Mouse (Mus musculus): ENCODE measurements at regions not wholly inside any gene's neighbourhood (a gene's known extent, or its start where the extent isn't known, plus 50 kb on each side); places are given as distances from the start of the nearest gene placed in this dataset.
"Not testable (repeated sequence)": the region's sequence is repeated elsewhere in the genome, so short reads cannot be mapped to it uniquely, and the experiment has no call there.

DNA sequence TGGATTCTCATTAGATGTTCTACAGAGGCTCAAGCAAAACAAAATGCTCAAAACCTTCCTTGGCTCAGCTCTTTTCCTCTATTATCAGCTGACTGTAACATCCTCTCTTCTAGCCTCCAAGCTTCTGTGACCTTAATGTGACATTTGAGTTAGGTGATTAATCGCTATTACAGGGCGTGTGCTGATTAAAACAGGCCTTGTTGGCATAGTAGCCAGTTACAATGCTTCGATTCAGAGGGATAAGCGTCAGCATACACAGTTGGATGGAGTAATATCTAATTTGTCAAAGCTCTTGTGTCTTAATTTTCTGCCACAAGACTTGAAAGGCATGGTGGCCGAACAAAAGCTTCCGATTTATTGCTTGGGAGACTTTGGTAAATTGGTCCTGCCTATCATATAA lies 378.2 kb downstream of the Fbxo8 start:
- DNase-seq (ENCODE audit: low read depth), result no peak

GRCm38 (mm10) chr8:56932421-56932820 lies 381.5 kb downstream of the Fbxo8 start:
- no peak for DNase-seq (ENCODE audit: low read depth)

DNA sequence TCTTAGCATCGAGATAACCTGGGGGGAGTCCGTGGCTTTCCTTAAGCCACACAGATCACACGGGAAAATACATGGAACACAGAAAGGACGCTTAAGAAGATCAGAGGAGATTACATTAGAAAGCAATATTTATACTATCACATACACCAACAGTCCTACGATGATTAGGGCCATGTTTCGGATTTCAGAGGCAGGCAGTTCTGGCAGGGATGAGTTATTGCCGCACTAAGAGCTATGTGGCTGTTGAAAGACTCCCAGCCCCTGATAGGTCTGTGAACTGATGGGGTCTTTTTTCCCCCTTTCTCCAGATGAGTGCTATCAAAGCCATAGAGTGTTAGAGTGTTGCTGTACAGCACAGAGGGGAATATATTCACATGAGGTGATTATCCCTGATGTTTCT lies 358.6 kb upstream of the Hand2 start:
- no peak for DNase-seq (ENCODE audit: low read depth)

DNA sequence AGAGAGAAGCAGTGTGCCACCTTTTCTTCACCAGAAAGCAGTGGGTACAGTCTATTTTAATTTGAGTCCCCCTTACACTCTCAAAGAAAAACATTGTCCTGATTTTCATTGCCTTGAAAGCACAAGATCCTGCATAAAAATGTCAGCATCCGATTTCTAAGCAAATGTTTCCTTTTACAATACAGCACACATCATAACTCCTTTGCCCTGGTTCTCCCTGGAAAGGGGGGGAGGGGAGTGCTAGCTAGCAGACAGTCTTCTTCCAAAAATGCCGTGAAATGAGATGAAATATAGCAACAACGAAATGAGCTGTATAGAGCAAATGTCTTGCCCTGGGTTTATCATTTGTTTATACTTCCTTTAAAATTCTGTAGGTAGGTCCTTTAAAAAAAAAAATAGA lies 350.5 kb upstream of the Hand2 start:
- no peak for DNase-seq (ENCODE audit: low read depth)

- no peak for DNase-seq (ENCODE audit: low read depth)
Measured at GRCm38 (mm10) chr8:56978994-56979393, 341.8 kb upstream of the Hand2 start.

DNA sequence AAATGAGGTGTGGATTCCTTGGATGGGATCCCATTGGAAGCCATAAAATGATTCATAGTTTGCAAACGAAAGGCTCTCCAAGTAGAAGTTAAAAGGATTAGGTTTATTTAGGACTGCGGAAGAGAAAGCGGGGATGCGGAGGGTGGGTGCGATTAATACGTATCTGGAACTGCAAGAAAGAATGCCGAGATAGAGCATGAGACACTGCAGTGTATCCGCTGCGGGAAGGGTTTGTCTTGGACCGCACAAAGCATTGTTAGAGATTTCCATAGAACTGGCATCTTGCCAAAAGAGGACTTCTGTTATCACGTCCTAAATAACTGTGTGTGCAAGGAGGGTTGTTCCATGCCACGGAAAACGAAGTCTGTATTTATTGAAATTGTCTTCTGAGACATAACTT lies 341.4 kb upstream of the Hand2 start:
- no peak for DNase-seq (ENCODE audit: low read depth)

- no peak for DNase-seq (ENCODE audit: low read depth)
Measured at GRCm38 (mm10) chr8:57010318-57011024, 310.3 kb upstream of the Hand2 start.

DNA sequence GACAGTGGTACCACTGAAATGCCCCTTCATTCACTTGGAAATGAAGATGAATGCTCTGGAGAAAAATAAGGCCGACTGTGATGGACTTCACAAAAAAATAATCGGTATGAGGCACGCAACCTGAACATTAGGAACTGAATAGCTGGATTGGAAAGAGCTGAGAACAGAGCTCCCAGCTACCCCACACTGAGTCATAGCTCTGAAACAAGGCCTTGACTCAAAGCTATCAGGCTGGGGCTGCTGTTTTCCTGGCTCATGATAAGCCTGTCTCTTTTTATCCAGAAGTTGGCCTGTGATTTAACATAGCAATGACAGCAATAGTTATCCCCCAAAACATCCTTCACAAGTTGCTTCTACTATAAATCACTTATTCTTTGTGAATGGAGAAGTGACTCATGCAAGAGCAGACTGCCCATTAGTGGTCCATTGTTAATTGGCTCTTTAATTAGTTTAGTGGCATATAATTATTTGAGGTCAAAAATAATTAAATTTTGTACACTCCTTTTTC lies 306.9 kb upstream of the Hand2 start:
- no peak for DNase-seq (ENCODE audit: low read depth)

GRCm38 (mm10) chr8:57016329-57016728 lies 304.5 kb upstream of the Hand2 start:
- no peak for DNase-seq (ENCODE audit: low read depth)

DNA sequence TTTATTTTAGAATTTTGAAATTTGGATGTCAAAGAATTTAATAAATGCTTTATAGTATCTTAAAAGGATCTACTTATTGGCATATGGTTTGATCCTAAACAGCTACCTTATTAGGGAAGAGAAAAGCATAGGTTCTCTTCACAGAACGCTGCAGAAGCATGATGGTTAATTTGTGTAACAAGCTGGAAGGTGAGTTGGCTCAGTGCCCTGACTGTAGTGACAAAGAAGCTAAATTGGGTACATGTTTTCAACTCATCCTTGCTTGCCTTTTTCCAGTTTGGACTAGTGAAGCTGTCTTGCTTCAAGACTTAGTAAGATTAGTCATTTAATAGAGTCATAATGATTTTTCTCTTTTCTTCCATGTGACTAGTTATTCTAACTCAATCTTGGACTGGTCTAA lies 292.7 kb upstream of the Hand2 start:
- DNase-seq (ENCODE audit: low read depth), result not testable (repeated sequence)

- no peak for DNase-seq (ENCODE audit: low read depth)
Measured at GRCm38 (mm10) chr8:57048490-57048889, 272.3 kb upstream of the Hand2 start.

GRCm38 (mm10) chr8:57048909-57049308 lies 271.9 kb upstream of the Hand2 start:
- no peak for DNase-seq (ENCODE audit: low read depth)

DNA sequence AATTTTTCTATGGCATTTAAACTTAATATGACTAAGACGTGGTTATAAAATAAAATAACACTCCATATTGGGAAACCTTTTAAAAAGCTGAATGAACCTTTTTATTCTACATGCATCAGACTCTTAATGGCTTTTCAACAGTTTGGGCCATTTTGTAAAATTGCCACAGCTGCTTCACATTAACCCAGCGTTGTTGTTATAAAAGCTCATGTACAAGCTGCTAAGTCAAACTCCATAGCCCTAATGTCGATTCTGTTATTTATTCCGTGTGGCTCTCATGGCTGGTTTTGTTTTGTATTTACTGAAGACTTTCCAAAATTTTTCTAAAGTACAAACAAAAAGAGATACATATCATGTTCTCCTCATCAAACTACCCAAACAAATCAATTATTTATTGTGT lies 268.1 kb upstream of the Hand2 start:
- DNase-seq (ENCODE audit: low read depth), result no peak

GRCm38 (mm10) chr8:57076995-57077394 lies 243.8 kb upstream of the Hand2 start:
- DNase-seq (ENCODE audit: low read depth), result no peak

- no peak for DNase-seq (ENCODE audit: low read depth)
Measured at GRCm38 (mm10) chr8:57086811-57087210, 234.0 kb upstream of the Hand2 start.

DNA sequence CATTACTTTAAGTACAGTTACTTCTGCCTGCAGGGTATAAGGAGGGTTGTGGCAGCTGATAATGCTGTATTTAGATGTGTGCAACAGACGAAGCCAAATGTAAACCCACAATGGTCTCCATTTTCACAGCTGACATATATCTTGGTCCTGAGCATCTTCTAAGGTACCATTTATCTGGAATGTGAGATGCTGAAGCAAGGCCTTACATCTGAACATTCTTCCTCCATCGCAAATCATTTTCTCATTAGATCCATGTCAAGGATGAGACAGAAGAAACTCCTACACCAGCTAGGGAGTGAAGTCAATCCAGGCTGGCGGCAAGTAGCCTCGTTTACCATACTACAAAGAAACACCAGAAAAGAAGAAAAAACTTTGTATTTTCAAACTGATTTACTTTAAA lies 228.4 kb upstream of the Hand2 start:
- no peak for DNase-seq (ENCODE audit: low read depth)

GRCm38 (mm10) chr8:57095169-57095568 lies 225.6 kb upstream of the Hand2 start:
- DNase-seq (ENCODE audit: low read depth), result no peak

DNA sequence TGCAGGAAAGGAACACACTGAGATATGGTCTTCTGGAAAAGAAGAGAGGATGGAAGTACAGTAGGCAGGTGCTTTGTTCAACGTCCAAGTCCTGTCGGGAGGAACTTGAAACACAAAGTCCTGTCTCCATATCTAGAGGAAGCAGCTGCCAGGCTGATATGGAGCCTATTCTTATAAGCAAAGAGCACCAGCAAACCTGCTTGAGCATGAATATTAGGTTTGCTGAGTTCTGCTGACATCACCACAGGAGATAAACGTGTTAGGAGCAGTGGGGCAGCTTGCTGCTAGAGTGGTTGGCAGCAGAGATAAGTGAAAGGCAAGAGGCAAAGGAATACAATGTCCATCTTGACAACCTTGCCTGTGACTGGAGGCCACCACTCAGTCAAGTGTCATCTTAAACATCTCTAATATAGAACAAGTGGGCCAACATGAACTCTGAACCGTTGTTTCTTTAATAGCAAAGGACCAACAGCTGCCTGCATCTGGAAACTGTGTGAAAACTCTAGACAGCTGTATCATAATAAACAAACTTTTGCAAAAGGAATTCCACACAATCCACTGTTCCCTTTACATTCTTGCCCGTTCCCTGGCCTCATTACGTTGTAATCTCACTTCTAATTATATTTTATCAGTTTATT lies 209.9 kb upstream of the Hand2 start:
- DNase-seq (ENCODE audit: low read depth), result not testable (repeated sequence)

DNA sequence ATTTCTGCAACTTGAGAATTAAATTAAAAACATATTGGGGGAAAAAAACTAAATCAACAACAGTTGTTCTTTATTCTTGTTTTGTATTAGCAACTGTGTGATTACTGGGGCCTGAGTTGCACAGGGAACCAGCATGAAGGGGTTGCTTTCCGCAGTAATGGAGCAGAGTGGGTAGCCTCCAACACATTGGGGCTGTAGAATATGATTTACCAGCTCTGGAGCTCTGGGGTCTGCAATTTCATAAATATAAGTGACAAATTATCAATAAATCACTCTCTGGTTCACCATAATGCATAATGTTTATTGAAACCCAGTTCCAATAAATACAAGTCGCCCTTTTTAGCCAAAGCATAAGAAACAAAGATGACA lies 209.4 kb upstream of the Hand2 start:
- no peak for DNase-seq (ENCODE audit: low read depth)

DNA sequence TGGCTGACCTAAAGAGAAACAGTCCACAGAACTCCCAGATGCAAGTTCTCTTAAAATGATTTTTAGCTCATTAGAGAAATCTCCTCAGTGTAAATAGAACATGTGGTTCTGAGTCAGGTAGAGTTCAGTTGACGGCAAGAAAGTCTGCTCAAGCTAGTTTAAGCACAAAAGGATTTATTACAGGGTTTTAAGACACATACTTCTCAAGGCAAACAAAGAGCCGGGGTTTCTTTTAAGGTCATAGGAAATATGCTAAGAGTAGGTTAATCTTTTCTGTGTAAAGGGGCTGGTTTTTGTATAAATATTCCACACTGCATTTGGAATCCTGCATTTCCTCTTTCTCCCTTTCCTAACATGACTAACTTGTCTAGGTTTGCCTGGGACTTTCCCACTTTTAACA lies 206.9 kb upstream of the Hand2 start:
- DNase-seq (ENCODE audit: low read depth), result no peak

- DNase-seq (ENCODE audit: low read depth), result no peak
Measured at GRCm38 (mm10) chr8:57115303-57115702, 205.5 kb upstream of the Hand2 start.

GRCm38 (mm10) chr8:57134041-57134440 lies 186.7 kb upstream of the Hand2 start:
- no peak for DNase-seq (ENCODE audit: low read depth)

DNA sequence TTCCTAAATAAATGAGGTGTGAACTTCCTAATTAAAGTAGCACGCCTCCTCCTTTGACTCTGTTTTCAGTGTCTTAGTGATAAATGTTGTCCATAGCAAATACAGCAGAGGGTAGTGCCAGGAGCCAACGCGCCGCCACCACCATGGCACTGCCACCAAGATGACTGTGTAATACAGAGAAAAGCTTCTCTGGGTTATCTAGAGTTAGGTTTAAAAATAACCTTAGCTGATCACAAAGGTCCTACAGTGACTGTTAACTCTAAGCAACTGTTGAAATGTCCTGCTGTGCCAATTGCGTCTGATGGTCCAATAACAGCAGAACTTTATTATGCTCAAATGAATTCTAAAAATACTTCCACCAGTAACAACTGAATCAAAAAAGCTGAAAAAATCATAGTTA lies 186.1 kb upstream of the Hand2 start:
- DNase-seq (ENCODE audit: low read depth), result no peak

DNA sequence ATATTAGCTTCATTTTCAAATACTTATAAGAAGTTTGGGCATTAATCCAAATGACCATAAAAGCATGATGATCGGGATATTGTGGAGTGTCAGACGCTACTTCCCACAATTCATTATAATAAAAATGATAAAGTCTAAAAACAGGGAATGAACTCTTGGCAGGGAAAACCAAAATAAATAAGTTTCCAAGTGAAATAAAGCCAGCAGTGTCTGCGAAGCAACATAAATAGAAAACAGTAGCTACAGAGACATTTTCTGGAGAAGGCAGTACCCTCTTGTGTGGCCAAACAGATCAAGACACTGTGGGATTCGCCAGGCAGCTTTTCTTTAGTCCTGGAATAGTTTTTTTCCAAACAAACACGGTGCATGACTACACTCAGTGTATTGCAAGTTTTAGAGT lies 172.7 kb upstream of the Hand2 start:
- no peak for DNase-seq (ENCODE audit: low read depth)
